Mouse (Mus musculus) stomach, postnatal 0 days (tissue): ENCODE measurements around the gene 2810004N23Rik. TPM values are rescaled to one million over a fixed set of nuclear protein-coding genes. Genes with fewer than 3 reads are reported as not detected.
A peak's percentile ranks its signal among the peaks of the same experiment; 100 is the strongest.

Source experiments
- ATAC-seq: fragments of 200-750 bp; cut with Nextera tagmentation; 2 replicates; pipeline ENCODE4 v1.8.0; 2017; ENCODE audit not compliant: low FRiP score, low TSS enrichment
- DNase-seq: peaks from one replicate; pipeline ENCODE4 v3.0.0-alpha.2; 2016; ENCODE audit warnings: low spot score
- H3K27ac ChIP-seq: fragments of 300-500 bp; sonication (generic); replicated peaks from 2 replicates; pipeline ENCODE4 v1.5.1; 2014; ENCODE audit warnings: mild to moderate bottlenecking, control low read depth
- H3K27me3 ChIP-seq: fragments of 300-500 bp; sonication (generic); 2 replicates; pipeline ENCODE4 v1.6.1; 2014; ENCODE audit warnings: low read length; ENCODE audit not compliant: control insufficient read depth, insufficient read depth
- H3K36me3 ChIP-seq: fragments of 300-500 bp; sonication (generic); 2 replicates; pipeline ENCODE4 v1.6.1; 2014; ENCODE audit warnings: low read length, mixed read lengths; ENCODE audit not compliant: control insufficient read depth, insufficient read depth
- H3K4me1 ChIP-seq: fragments of 300-500 bp; sonication (generic); replicated peaks from 2 replicates; pipeline ENCODE4 v1.6.1; 2014; ENCODE audit warnings: antibody characterized with exemption; ENCODE audit not compliant: control insufficient read depth, insufficient read depth
- H3K4me2 ChIP-seq: fragments of 300-500 bp; sonication (generic); replicated peaks from 2 replicates; pipeline ENCODE4 v1.6.1; 2014; ENCODE audit warnings: low read depth, mild to moderate bottlenecking, control low read depth, moderate library complexity
- H3K4me3 ChIP-seq: fragments of 300-500 bp; sonication (generic); 2 replicates; pipeline ENCODE4 v1.5.1; 2014; ENCODE audit warnings: low read depth, low read length, control low read depth
- H3K9ac ChIP-seq: fragments of 300-500 bp; sonication (generic); 2 replicates; pipeline ENCODE4 v1.6.1; 2014; ENCODE audit warnings: mild to moderate bottlenecking, low read length, control low read depth, mixed read lengths
- H3K9me3 ChIP-seq: fragments of 300-500 bp; sonication (generic); 2 replicates; pipeline ENCODE4 v1.6.1; 2016; ENCODE audit warnings: low read length; ENCODE audit not compliant: control insufficient read depth
- CTCF ChIP-seq: IDR thresholded peaks from 2 replicates; pipeline ENCODE4 v1.5.1; 2016; ENCODE audit warnings: antibody characterized with exemption, low read depth, mild to moderate bottlenecking, moderate library complexity
- EP300 ChIP-seq: optimal IDR thresholded peaks from 2 replicates; pipeline ENCODE3; 2016; ENCODE audit warnings: antibody characterized with exemption
- WGBS: fragments of 180-500 bp; shearing (Covaris S2); extraction: QIAGEN DNeasy Blood & Tissue Kit; methylation state at CpG from one replicate; pipeline ENCODE4 v1.1.7; 2014; 5-methylcytosine and 5-hydroxymethylcytosine counted together
- polyA plus RNA-seq: library from polyadenylated mRNA; unstranded; fragments of >200 nt; fragmentation: Nextera tagmentation; extraction: Ambion mirVana; gene quantifications from 2 replicates; pipeline ENCODE4 v1.2.1, GENCODE M21; 2015

2810004N23Rik gene
- polyA plus RNA-seq, 1 experiment from 2014 or later, result 20.2 TPM

GRCm38 (mm10) chr8:124871474-124871873, 8.6 kb upstream of the 2810004N23Rik start:
- Histone ChIP-seq H3K9me3 (no peaks in the 10 kb centered on the region), H3K4me1 (no peaks in the 10 kb centered on the region), H3K4me3 (no peak overlapping the region), H3K27me3 (no peaks in the 10 kb centered on the region), H3K27ac (no peak overlapping the region), H3K36me3 (peaks cover 17% of the 10 kb centered on the region; the same call in 1 of the 2 replicates), H3K4me2 (no peak overlapping the region), H3K9ac (no peak overlapping the region)
- TF ChIP-seq CTCF, result no peak
- no peak for TF ChIP-seq EP300
- ATAC-seq (no peak), DNase-seq (no peak)
- 82% methylated on average over 7 of the region's 7 CpGs for whole genome bisulfite sequencing

DNA sequence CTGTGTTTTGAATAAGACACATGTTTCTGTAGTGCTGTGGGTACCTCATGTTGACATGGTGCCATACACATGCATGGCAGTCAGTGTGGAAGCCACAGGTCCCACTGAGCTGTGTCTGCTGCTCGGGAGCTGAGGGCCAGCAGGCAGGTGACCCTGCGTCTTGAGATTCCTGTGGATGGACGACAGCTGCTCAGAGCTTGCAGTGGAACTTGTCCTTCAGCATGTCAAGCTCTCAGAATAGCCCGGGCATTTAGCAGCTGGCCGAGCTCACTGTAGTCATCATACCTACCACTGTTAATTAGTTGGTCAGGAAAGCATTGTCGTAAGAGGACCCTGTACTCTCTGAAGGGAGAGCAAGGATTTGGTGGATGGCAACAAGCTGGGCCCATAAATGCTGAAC, 6.8 kb upstream of the 2810004N23Rik start:
- Histone ChIP-seq H3K9ac (no peak overlapping the region), H3K27ac (no peak overlapping the region), H3K4me2 (no peak overlapping the region), H3K36me3 (peaks cover 13% of the 10 kb centered on the region; the same call in 1 of the 2 replicates), H3K27me3 (no peaks in the 10 kb centered on the region), H3K9me3 (no peaks in the 10 kb centered on the region), H3K4me3 (no peak overlapping the region), H3K4me1 (no peaks in the 10 kb centered on the region)
- DNase-seq (no peak), ATAC-seq (no peak)
- TF ChIP-seq EP300, result no peak
- no peak for TF ChIP-seq CTCF
- 72% methylated on average over 6 of the region's 6 CpGs for WGBS

DNA sequence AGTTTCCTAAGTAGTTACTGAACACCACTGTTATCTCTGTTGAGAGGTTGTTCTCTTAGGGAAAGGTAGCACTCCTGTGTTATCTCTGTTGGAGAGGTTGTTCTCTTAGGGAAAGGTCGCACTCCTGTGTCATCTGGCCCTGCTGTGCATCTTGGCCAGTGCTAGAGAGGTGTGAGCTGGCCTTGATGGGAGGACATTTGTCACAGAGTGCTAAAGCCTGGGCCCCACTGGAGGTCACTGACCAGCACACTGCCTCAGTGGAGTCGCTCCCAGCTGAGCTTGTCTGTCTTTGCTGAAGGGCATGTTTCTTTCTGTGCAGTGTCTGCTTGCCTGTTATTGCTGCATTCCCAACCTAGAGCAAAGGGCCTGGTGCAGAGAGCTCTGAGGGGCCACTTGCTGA, 4.2 kb upstream of the 2810004N23Rik start:
- no peak overlapping the region for H3K9ac ChIP-seq
- H3K4me3 ChIP-seq, result no peak overlapping the region
- H3K27ac ChIP-seq, result no peak overlapping the region
- no peak overlapping the region for H3K4me2 ChIP-seq
- ATAC-seq (no peak), DNase-seq (no peak)
- TF ChIP-seq EP300, result no peak
- TF ChIP-seq CTCF, result no peak
- peaks cover 8% of the 10 kb centered on the region; the same call in 1 of the 2 replicates for H3K36me3 ChIP-seq
- no peaks in the 10 kb centered on the region for H3K27me3 ChIP-seq
- WGBS, result 58% methylated on average over 2 of the region's 2 CpGs
- peaks cover 5% of the 10 kb centered on the region for H3K4me1 ChIP-seq
- H3K9me3 ChIP-seq, result no peaks in the 10 kb centered on the region

DNA sequence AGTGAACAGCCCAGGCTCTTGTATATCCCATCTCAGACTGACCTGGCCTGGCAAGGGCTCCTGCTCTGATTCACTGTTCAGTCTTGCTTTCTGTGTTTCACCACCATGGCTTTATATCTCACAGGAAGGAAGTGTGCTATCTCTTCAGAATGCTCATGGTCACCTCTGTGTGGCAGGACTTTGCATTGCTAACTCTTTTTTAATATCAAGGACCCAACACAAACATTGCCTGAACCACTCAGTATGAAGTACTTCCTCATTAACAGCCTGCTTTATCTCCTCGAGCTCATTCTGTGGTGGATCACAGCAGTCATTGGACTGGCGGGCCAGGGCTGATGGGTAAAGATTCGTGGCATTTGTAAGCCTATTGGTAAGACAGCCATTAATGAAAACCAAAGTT, 3.7 kb upstream of the 2810004N23Rik start:
- Histone ChIP-seq H3K4me1 (peaks cover 5% of the 10 kb centered on the region), H3K36me3 (0 out of 2 replicates have a peak, but pooled peaks cover 5% of the 10 kb centered on the region), H3K9me3 (no peaks in the 10 kb centered on the region), H3K27me3 (no peaks in the 10 kb centered on the region), H3K27ac (no peak overlapping the region), H3K9ac (no peak overlapping the region), H3K4me2 (no peak overlapping the region), H3K4me3 (no peak overlapping the region)
- TF ChIP-seq EP300, result no peak
- TF ChIP-seq CTCF, result no peak
- DNase-seq (no peak), ATAC-seq (no peak)
- WGBS, result 68% methylated on average over 3 of the region's 3 CpGs

DNA sequence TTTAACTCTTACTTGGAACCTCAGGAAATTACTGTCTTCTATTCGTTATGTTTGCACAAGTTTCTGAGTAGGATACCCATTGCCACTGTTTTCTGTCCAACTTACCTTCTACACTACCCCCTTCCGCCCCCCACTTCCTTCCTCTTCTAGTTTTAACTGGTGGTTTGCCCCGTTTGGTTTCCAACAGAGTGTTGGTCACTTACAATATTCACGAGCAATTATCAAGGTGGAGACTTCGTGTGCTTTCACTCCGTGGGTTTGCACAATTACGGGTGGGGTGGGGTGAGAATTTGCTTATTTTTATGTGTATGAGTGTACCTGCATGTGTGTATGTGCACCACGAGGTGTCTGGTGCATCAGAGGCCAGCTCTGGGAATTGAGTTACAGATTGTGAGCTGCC, 809 bp upstream of the 2810004N23Rik start:
- WGBS, result 6% methylated on average over 8 of the region's 8 CpGs
- DNase-seq, result no peak

DNA sequence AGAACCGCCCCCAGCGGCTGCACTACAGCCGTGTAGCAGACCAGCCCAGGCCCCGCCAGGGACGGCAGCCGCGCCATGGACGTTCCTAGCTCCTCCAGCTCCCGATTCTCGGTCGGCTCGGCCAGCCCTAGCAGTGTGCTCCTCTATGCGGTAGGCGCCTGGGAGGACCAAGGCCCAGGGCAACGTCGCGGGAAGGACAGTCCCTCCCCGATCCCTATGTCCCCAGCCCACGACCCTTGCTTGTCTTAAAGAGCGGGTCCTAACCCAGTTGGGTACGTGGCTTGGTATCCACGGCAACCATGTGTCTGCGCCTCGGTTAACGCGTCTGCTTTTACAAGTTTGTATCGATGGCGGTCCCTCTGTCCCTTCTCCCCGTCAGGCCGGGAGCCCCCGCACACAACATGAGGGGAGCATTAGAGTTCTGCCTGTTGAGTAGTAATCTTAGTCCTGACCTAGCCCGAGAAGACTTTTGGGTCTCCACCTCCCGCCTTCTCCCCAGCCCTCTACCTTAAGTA, 300 bp upstream of the 2810004N23Rik start:
- under 1% methylated on average over 33 of the region's 33 CpGs for WGBS
- Histone ChIP-seq H3K4me1 (peaks cover 5% of the 10 kb centered on the region), H3K9me3 (no peaks in the 10 kb centered on the region), H3K9ac (peak overlapping the region; percentile 98), H3K4me2 (peak overlapping the region; percentile 68), H3K27me3 (no peaks in the 10 kb centered on the region), H3K27ac (peak overlapping the region; percentile 96), H3K4me3 (peak overlapping the region; percentile 94), H3K36me3 (peaks cover 1% of the 10 kb centered on the region; the same call in 1 of the 2 replicates)
- DNase-seq (no peak), ATAC-seq (no peak)
- TF ChIP-seq CTCF, result peak; percentile 36; the same call in 1 of the 2 replicates
- TF ChIP-seq EP300, result no peak

More for the DNA sequence above, 809 bp upstream of the 2810004N23Rik start:
- no peaks in the 10 kb centered on the region for H3K36me3 ChIP-seq
- H3K9ac ChIP-seq, result peak overlapping the region; percentile 98
- H3K9me3 ChIP-seq, result no peaks in the 10 kb centered on the region
- peaks cover 5% of the 10 kb centered on the region for H3K4me1 ChIP-seq
- H3K4me3 ChIP-seq, result peak overlapping the region; percentile 94
- no peaks in the 10 kb centered on the region for H3K27me3 ChIP-seq
- peak overlapping the region; percentile 96; the same call in 1 of the 2 replicates for H3K27ac ChIP-seq
- TF ChIP-seq EP300 (no peak), CTCF (no peak)
- ATAC-seq, result no peak
- peak overlapping the region; percentile 68 for H3K4me2 ChIP-seq
